ENCODE assay signal across 17 mouse cellular contexts in the genomic region with DNA sequence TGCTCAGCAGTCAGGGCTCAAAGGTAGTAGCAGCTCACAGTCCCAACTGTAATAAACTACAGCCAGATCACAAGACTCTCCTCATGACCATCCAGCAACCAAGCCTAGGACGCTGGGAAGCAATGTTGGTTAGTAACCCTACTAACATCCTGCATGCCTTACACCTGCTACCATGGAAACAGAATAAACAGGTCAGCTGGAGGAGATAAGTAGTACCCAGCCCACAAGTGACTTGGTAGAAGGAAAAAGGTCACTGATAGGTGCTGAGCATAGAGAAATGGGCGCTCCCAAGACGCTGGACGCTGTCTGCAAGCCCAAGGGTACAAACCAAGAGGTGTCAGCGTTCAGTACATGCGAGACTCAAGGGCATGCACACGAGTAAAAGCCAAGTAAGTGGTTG. TPM values are rescaled to one million over a fixed set of nuclear protein-coding genes. Genes with fewer than 3 reads are reported as not detected.
DNase-seq lines count a peak whose midpoint lies in the region; ATAC-seq and TF ChIP-seq lines count a peak whose summit lies in the region.
"Had no signal": no experiment of that assay in that cellular context is flagged by ENCODE, and none has a peak within 500 bp of the region (broad histone marks: within the 10 kb centered on the region; RNA-seq: fewer than 3 reads in every experiment).

No protein-coding gene starts in this region.

- no peaks in the 10 kb centered on the region for H3K27me3 ChIP-seq in heart, adult 2 months (ENCODE audit: control insufficient read depth, insufficient read depth, low read length)
- H3K27me3 ChIP-seq in heart, embryonic 14.5 days (ENCODE audit: control insufficient read depth, insufficient read depth, low read length), result no peaks in the 10 kb centered on the region
- H3K27me3 ChIP-seq in midbrain, embryonic 10.5 days (ENCODE audit: low read depth, poor library complexity, severe bottlenecking), result no peaks in the 10 kb centered on the region
- H3K27me3 ChIP-seq: forebrain, embryonic 15.5 days; kidney, embryonic 15.5 days; liver, embryonic 15.5 days had no signal

- H3K4me3 ChIP-seq in heart, adult 2 months, result 0 out of 2 replicates have a peak overlapping the region, but pooled peaks have one; percentile 1
- H3K4me3 ChIP-seq in heart, embryonic 14.5 days (ENCODE audit: control insufficient read depth in 1 of 2, insufficient read depth in 1 of 2, low read depth in 1 of 2, low read length in 2 of 2), result no peak overlapping the region
- H3K4me3 ChIP-seq in midbrain, embryonic 10.5 days, result no peak overlapping the region
- H3K4me3 ChIP-seq: erythroblast, embryonic 14.5 days; forebrain, embryonic 15.5 days; kidney, embryonic 15.5 days; liver, embryonic 15.5 days had no signal

- H3K4me1 ChIP-seq in heart, adult 2 months (ENCODE audit: control insufficient read depth, insufficient read depth, low read length), result peaks cover 23% of the 10 kb centered on the region
- peaks cover 47 to 62% of the 10 kb centered on the region in 2 experiments for H3K4me1 ChIP-seq in heart, embryonic 14.5 days (ENCODE audit: control insufficient read depth in 2 of 2, insufficient read depth in 2 of 2, low read length in 2 of 2)
- H3K4me1 ChIP-seq in midbrain, embryonic 10.5 days, result peaks cover 14% of the 10 kb centered on the region

- H3K79me2 ChIP-seq in heart, adult 2 months (replicated peaks; ENCODE audit: control insufficient read depth, insufficient read depth, low read length), result no peaks in the 10 kb centered on the region

- H3K9me3 ChIP-seq in heart, embryonic 14.5 days (ENCODE audit: control insufficient read depth, low read length), result no peaks in the 10 kb centered on the region
- no peaks in the 10 kb centered on the region for H3K9me3 ChIP-seq in midbrain, embryonic 10.5 days (replicated peaks)
- H3K9me3 ChIP-seq: forebrain, embryonic 15.5 days; kidney, embryonic 15.5 days; liver, embryonic 15.5 days had no signal

- no peak for TF ChIP-seq CTCF in heart, adult 2 months (IDR thresholded peaks at IDR 0.05)

- peak in 1 of 2 experiments; percentile 49 for DNase-seq in heart, adult 2 months
- no peak for DNase-seq in heart, postnatal 36 days
- peak; percentile 64 to 67 for DNase-seq in heart, adult 9 months (ENCODE audit: low spot score in 2 of 2)
- peak; percentile 71 for DNase-seq in skeletal muscle tissue, adult 2 months (ENCODE audit: low read depth, low spot score)
- DNase-seq in midbrain, embryonic 10.5 days (ENCODE audit: low spot score), result no peak
- no peak for DNase-seq in thymus, postnatal 25 days
- DNase-seq: adrenal gland, postnatal 14 days; B cell, adult 2 months; cerebellum, adult 18-20 months; thymus, postnatal 36 days had no signal

- intact Hi-C loops in heart, adult 2 months (cut with DNase I), result loop anchor here (5.0 kb wide), 1 partner anchor 33 kb away; the partner anchor contains the start of genes Fv1 and Miip
- intact Hi-C loops in heart, postnatal 36 days (cut with DNase I), result no loop called here

- H3K9ac ChIP-seq in heart, adult 2 months (ENCODE audit: low read depth, low read length), result peak overlapping the region; percentile 50
- peak overlapping the region; percentile 45; the same call in 1 of the 2 replicates for H3K9ac ChIP-seq in heart, embryonic 14.5 days (ENCODE audit: low read length)
- H3K9ac ChIP-seq: forebrain, embryonic 15.5 days; kidney, embryonic 15.5 days; liver, embryonic 15.5 days had no signal

- H3K27ac ChIP-seq in heart, adult 2 months, result peak overlapping the region; percentile 97
- peak overlapping the region; percentile 36 to 74; a peak in 3 of 4 replicates for H3K27ac ChIP-seq in heart, embryonic 14.5 days (replicated peaks in 1 of 2; ENCODE audit: control insufficient read depth in 1 of 2, insufficient read depth in 1 of 2, low read depth in 2 of 2, low read length in 2 of 2)
- H3K27ac ChIP-seq in midbrain, embryonic 10.5 days (replicated peaks), result no peak overlapping the region
- H3K27ac ChIP-seq: forebrain, embryonic 15.5 days; hindbrain, postnatal 0 days; kidney, embryonic 15.5 days; liver, embryonic 15.5 days had no signal

- 51% methylated on average over 7 of the region's 7 CpGs for WGBS in heart, adult 2 months
- 42% methylated on average over 7 of the region's 7 CpGs for WGBS in heart, embryonic 14.5 days
- WGBS in midbrain, embryonic 10.5 days, result 89% methylated on average over 7 of the region's 7 CpGs

- H3K4me2 ChIP-seq in heart, embryonic 14.5 days (ENCODE audit: low read length), result peak overlapping the region; percentile 30
- H3K4me2 ChIP-seq: forebrain, embryonic 15.5 days; kidney, embryonic 15.5 days; liver, embryonic 15.5 days had no signal

- peaks cover 39% of the 10 kb centered on the region for H3K36me3 ChIP-seq in heart, adult 2 months (ENCODE audit: control insufficient read depth, insufficient read depth, low read length)
- peaks cover 78% of the 10 kb centered on the region for H3K36me3 ChIP-seq in heart, embryonic 14.5 days (ENCODE audit: control insufficient read depth, insufficient read depth, low read length)
- peaks cover 75% of the 10 kb centered on the region for H3K36me3 ChIP-seq in midbrain, embryonic 10.5 days

- no peak; the same call in none of the 2 replicates for TF ChIP-seq POLR2A in heart, adult 2 months (IDR thresholded peaks at IDR 0.05; ENCODE audit: insufficient read depth, low read depth, low read length)

- peak; percentile 37; the same call in 1 of the 2 replicates for TF ChIP-seq EP300 in heart, adult 2 months (IDR thresholded peaks at IDR 0.05; ENCODE audit: insufficient read depth, low read depth, low read length)

- ATAC-seq in heart, embryonic 14.5 days (ENCODE audit: insufficient number of reproducible peaks, insufficient read depth, low FRiP score, low read depth), result no peak
- ATAC-seq: forebrain, embryonic 15.5 days; hindbrain, postnatal 0 days; lung, postnatal 0 days had no signal

RNA-seq across cellular contexts. Expression of gene Mfn2, which starts 4.1 kb away (rescaled TPM):
- total RNA-seq in heart, adult 2 months (2021), result 100 to 1,000 TPM; 626 to 697 TPM
- polyA plus RNA-seq in heart, adult 2 months (2012; rRNA removed), result 395 and 619 TPM in 2 replicates
- 100 to 1,000 TPM; 670 to 699 TPM for total RNA-seq in heart, postnatal 36 days (2021)
- 107 and 117 TPM in 2 replicates for polyA plus RNA-seq in heart, embryonic 14.5 days (2014; fragmentation: Nextera tagmentation; extraction: Ambion mirVana)
- polyA plus RNA-seq in midbrain, embryonic 10.5 days (2016; fragmentation: Nextera tagmentation; extraction: Ambion mirVana), result 45.1 and 53.2 TPM in 2 replicates

RNA-seq across cellular contexts. Expression of gene Fv1, which starts 31.7 kb away (rescaled TPM):
- 10 to 100 TPM; 21.1 to 22.8 TPM for total RNA-seq in heart, adult 2 months (2021)
- polyA plus RNA-seq in heart, adult 2 months (2012; rRNA removed), result 3.3 and 14.3 TPM in 2 replicates
- total RNA-seq in heart, postnatal 36 days (2021), result 10 to 100 TPM; 16.1 to 18.3 TPM
- polyA plus RNA-seq in heart, embryonic 14.5 days (2014; fragmentation: Nextera tagmentation; extraction: Ambion mirVana), result 8.8 and 9.2 TPM in 2 replicates
- 16.7 TPM in 2 replicates for polyA plus RNA-seq in midbrain, embryonic 10.5 days (2016; fragmentation: Nextera tagmentation; extraction: Ambion mirVana)
- polyA plus RNA-seq: erythroblast, embryonic 14.5 days had no signal

RNA-seq across cellular contexts. Expression of gene Miip, which starts 31.8 kb away (rescaled TPM):
- 1 to 10 TPM; 5.4 to 7.4 TPM for total RNA-seq in heart, adult 2 months (2021)
- polyA plus RNA-seq in heart, adult 2 months (2012; rRNA removed), result 24.8 and 26.0 TPM in 2 replicates
- 1 to 10 TPM; 7.6 to 8.6 TPM for total RNA-seq in heart, postnatal 36 days (2021)
- 18.9 and 23.0 TPM in 2 replicates for polyA plus RNA-seq in heart, embryonic 14.5 days (2014; fragmentation: Nextera tagmentation; extraction: Ambion mirVana)
- 73.8 and 79.9 TPM in 2 replicates for polyA plus RNA-seq in midbrain, embryonic 10.5 days (2016; fragmentation: Nextera tagmentation; extraction: Ambion mirVana)

RNA-seq across cellular contexts. Expression of gene Plod1, which starts 36.1 kb away (rescaled TPM):
- total RNA-seq in heart, adult 2 months (2021), result 10 to 100 TPM; 62.4 to 65.8 TPM
- polyA plus RNA-seq in heart, adult 2 months (2012; rRNA removed), result 88.6 and 123 TPM in 2 replicates
- 10 to 100 TPM; 71.3 to 89.9 TPM for total RNA-seq in heart, postnatal 36 days (2021)
- 50.1 and 50.7 TPM in 2 replicates for polyA plus RNA-seq in heart, embryonic 14.5 days (2014; fragmentation: Nextera tagmentation; extraction: Ambion mirVana)
- polyA plus RNA-seq in midbrain, embryonic 10.5 days (2016; fragmentation: Nextera tagmentation; extraction: Ambion mirVana), result 26.9 and 28.2 TPM in 2 replicates

RNA-seq across cellular contexts. Expression of gene 2510039O18Rik, which starts 40.2 kb away (rescaled TPM):
- 10 to 100 TPM; 38.9 to 41.9 TPM for total RNA-seq in heart, adult 2 months (2021)
- polyA plus RNA-seq in heart, adult 2 months (2012; rRNA removed), result 41.2 and 42.3 TPM in 2 replicates
- 10 to 100 TPM; 37.2 to 41.2 TPM for total RNA-seq in heart, postnatal 36 days (2021)
- polyA plus RNA-seq in heart, embryonic 14.5 days (2014; fragmentation: Nextera tagmentation; extraction: Ambion mirVana), result 19.3 and 22.1 TPM in 2 replicates
- polyA plus RNA-seq in midbrain, embryonic 10.5 days (2016; fragmentation: Nextera tagmentation; extraction: Ambion mirVana), result 11.6 and 11.7 TPM in 2 replicates

Comparison
In these comparisons a context has a peak if more than half of its experiments do, and no peak if none do; other contexts are left out.
1. DNase-seq: peak in heart, adult 9 months (2 of 2) and skeletal muscle tissue, adult 2 months (single experiment); none in heart, postnatal 36 days (0 of 2), midbrain, embryonic 10.5 days (single experiment) and thymus, postnatal 25 days (single experiment).